Mouse (Mus musculus) macrophage (primary cell): ENCODE data around the gene Vps37b. TPM values are rescaled to one million over a fixed set of nuclear protein-coding genes. Genes with fewer than 3 reads are reported as not detected.

Source experiments
- H3K27ac ChIP-seq: fragments of 350-480 bp; formaldehyde crosslinking; 2 replicates; pipeline ENCODE4 v1.9.0; 2021
- H3K36me3 ChIP-seq: fragments of 350-480 bp; formaldehyde crosslinking; 2 replicates; pipeline ENCODE4 v1.9.0; 2021; ENCODE audit errors: inconsistent target
- H3K4me3 ChIP-seq: fragments of 350-480 bp; formaldehyde crosslinking; 2 replicates; pipeline ENCODE4 v1.9.0; 2021; ENCODE audit errors: inconsistent target
- H3K79me2 ChIP-seq: fragments of 350-480 bp; formaldehyde crosslinking; 2 replicates; pipeline ENCODE4 v1.9.0; 2021; ENCODE audit errors: inconsistent target
- WGBS: methylation state at CpG from one replicate; pipeline ENCODE4 v1.1.7; 2026; ENCODE audit warnings: inconsistent platforms; ENCODE audit not compliant: missing documents; 5-methylcytosine and 5-hydroxymethylcytosine counted together
- polyA plus RNA-seq: library from polyadenylated mRNA; stranded (reverse); fragments of 250-400 nt; gene quantifications from 3 replicates; pipeline ENCODE4 v1.2.4, GENCODE M21; 2018; ENCODE audit warnings: inconsistent platforms

Gene Vps37b
- polyA plus RNA-seq, 1 experiment from 2014 or later, result 13.1 TPM

DNA sequence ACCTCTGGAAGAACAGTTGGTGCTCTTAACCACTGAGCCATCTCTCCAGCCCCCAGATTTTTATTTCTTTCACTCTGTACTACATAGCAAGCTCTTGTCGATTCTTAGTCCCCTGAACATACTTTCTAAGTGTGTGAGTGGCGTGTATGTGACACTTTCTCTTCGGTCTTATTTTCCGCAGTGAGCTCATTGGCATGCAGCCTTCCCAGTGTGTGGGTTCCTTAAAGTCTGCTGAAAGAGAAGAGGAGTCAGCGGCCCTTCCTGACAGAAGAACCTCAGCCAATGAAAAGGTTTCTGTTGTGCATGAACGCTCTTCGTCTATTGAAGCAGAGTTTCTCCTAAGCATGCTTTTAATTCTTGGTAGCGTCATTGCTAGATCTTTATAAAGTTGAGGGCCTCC lies 74.9 kb downstream of the Vps37b start:
- H3K79me2 ChIP-seq, result no peaks in the 10 kb centered on the region
- H3K27ac ChIP-seq, result no peak overlapping the region
- no peak overlapping the region for H3K4me3 ChIP-seq
- 90% methylated on average over 8 of the region's 8 CpGs for WGBS
- no peaks in the 10 kb centered on the region for H3K36me3 ChIP-seq

Other genes with a start within 250 kb of the Vps37b start
- 0.54 to 2.0 TPM (median 0.57 TPM) in 3 replicates for gene Hcar2, start 166.8 kb downstream of the Vps37b start, polyA plus RNA-seq
- not detected in 3 replicates for gene Hcar1, start 152.2 kb downstream of the Vps37b start, polyA plus RNA-seq
- 32.8 to 151 TPM (median 58.4 TPM) in 3 replicates for gene Denr, start 125.1 kb downstream of the Vps37b start, polyA plus RNA-seq
- not detected in 3 replicates for gene Gm43518, start 104.9 kb downstream of the Vps37b start, polyA plus RNA-seq
- 0.93 to 1.7 TPM (median 1.1 TPM) in 3 replicates for gene Ccdc62, start 101.6 kb downstream of the Vps37b start, polyA plus RNA-seq
- gene Hip1r, start 58.6 kb downstream of the Vps37b start, polyA plus RNA-seq, result 0.04 to 0.47 TPM (median 0.21 TPM) in 3 replicates
- 1.6 to 2.1 TPM (median 1.6 TPM) in 3 replicates for gene Abcb9, start 63.5 kb upstream of the Vps37b start, polyA plus RNA-seq
- 4.3 to 17.5 TPM (median 13.1 TPM) in 3 replicates for gene Ogfod2, start 80.0 kb upstream of the Vps37b start, polyA plus RNA-seq
- 37.6 to 60.2 TPM (median 56.1 TPM) in 3 replicates for gene Arl6ip4, start 83.8 kb upstream of the Vps37b start, polyA plus RNA-seq
- 0.12 to 2.2 TPM (median 1.9 TPM) in 3 replicates for gene Pitpnm2, start 217.5 kb upstream of the Vps37b start, polyA plus RNA-seq